8 mouse cellular contexts compared by ENCODE assay signal in genomic region chr11:95337846-95338342, GRCm38 (mm10). TPM values are rescaled to one million over a fixed set of nuclear protein-coding genes. Genes with fewer than 3 reads are reported as not detected.
DNase-seq lines count a peak whose midpoint lies in the region; ATAC-seq lines count a peak whose summit lies in the region.

No protein-coding gene starts in this region.

- H3K4me3 ChIP-seq in liver, embryonic 15.5 days (replicated peaks): peak overlapping the region; percentile 91

- peak; percentile 15 for DNase-seq in embryo, embryonic 10 days (ENCODE audit: low spot score)
- no peak for DNase-seq in embryo, embryonic 11 days
- DNase-seq in thymus, postnatal 0 days (ENCODE audit: low spot score): peak; percentile 41
- DNase-seq in thymus, postnatal 36 days: no peak
- peak; percentile 38 for DNase-seq in thymus, postnatal 4 days
- no peak for DNase-seq in adrenal gland, postnatal 4 days (ENCODE audit: low spot score in 2 of 2)
- no peak for DNase-seq in kidney, postnatal 14 days

- H3K9ac ChIP-seq in liver, embryonic 15.5 days: peak overlapping the region; percentile 90

- peak overlapping the region; percentile 69 for H3K4me2 ChIP-seq in liver, embryonic 15.5 days

- H3K27me3 ChIP-seq in liver, embryonic 15.5 days: no peaks in the 10 kb centered on the region

- no peaks in the 10 kb centered on the region for H3K9me3 ChIP-seq in liver, embryonic 15.5 days (replicated peaks)

- peak overlapping the region; percentile 97 for H3K27ac ChIP-seq in liver, embryonic 15.5 days (replicated peaks)

- WGBS in liver, embryonic 15.5 days (ENCODE audit: insufficient replicate concordance): 6% methylated on average over 9 of the region's 9 CpGs

- ATAC-seq in liver, embryonic 15.5 days (ENCODE audit: insufficient read depth): no peak

- peaks cover 82% of the 10 kb centered on the region for H3K4me1 ChIP-seq in liver, embryonic 15.5 days (replicated peaks)

- H3K36me3 ChIP-seq in liver, embryonic 15.5 days (replicated peaks): peaks cover 27% of the 10 kb centered on the region

RNA-seq across cellular contexts. Expression of gene Fam117a, which starts 1.1 kb away (rescaled TPM):
- 24.2 and 27.3 TPM in 2 replicates for polyA plus RNA-seq in thymus, postnatal 0 days (2015; fragmentation: Nextera tagmentation; extraction: Ambion mirVana)
- polyA plus RNA-seq in liver, embryonic 15.5 days (2015; fragmentation: Nextera tagmentation; extraction: Ambion mirVana): 75.3 and 78.9 TPM in 2 replicates
- total RNA-seq in adrenal gland, postnatal 4 days (2021): 10 to 100 TPM; 21.9 to 27.8 TPM

RNA-seq across cellular contexts. Expression of gene Kat7, which starts 27.8 kb away (rescaled TPM):
- polyA plus RNA-seq in thymus, postnatal 0 days (2015; fragmentation: Nextera tagmentation; extraction: Ambion mirVana): 56.8 and 57.9 TPM in 2 replicates
- polyA plus RNA-seq in liver, embryonic 15.5 days (2015; fragmentation: Nextera tagmentation; extraction: Ambion mirVana): 30.6 and 30.8 TPM in 2 replicates
- 10 to 100 TPM; 77.8 to 80.3 TPM for total RNA-seq in adrenal gland, postnatal 4 days (2021)

RNA-seq across cellular contexts. Expression of gene Slc35b1, which starts 46.6 kb away (rescaled TPM):
- 93.1 and 95.3 TPM in 2 replicates for polyA plus RNA-seq in thymus, postnatal 0 days (2015; fragmentation: Nextera tagmentation; extraction: Ambion mirVana)
- polyA plus RNA-seq in liver, embryonic 15.5 days (2015; fragmentation: Nextera tagmentation; extraction: Ambion mirVana): 39.2 and 40.6 TPM in 2 replicates
- total RNA-seq in adrenal gland, postnatal 4 days (2021): 10 to 100 TPM; 64.7 to 71.1 TPM

Comparison
In these comparisons a context has a peak if more than half of its experiments do, and no peak if none do; other contexts are left out.
1. DNase-seq: peak in embryo, embryonic 10 days (single experiment), thymus, postnatal 0 days (single experiment) and thymus, postnatal 4 days (single experiment); none in embryo, embryonic 11 days (single experiment), thymus, postnatal 36 days (0 of 2), adrenal gland, postnatal 4 days (0 of 2) and kidney, postnatal 14 days (single experiment).